Mouse (Mus musculus): ENCODE measurements around the gene Olfr1360. TPM values are rescaled to one million over a fixed set of nuclear protein-coding genes. Genes with fewer than 3 reads are reported as not detected.

The Olfr1360 gene
- total RNA-seq, 2 experiments from 2014 or later = not detected

DNA sequence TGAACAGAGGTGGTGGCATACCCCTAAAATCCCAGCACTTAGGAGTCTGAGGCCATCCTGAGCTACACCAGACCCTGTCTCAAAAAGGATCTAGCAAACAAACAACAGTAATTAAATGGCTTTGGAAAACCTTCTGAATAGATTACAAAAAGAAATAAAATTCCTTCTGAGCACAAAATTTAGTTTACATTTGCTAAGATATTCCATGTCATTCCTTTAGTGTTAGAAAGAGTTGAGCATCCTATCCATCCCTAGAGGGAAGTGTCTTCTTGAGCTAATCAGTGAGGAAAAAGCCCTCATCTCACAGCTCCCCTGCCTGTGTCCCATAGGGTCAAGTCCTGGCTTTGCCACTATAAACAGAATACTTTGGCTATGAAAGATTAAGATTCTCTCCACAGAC, 20.6 kb upstream of the Olfr1360 start, which contains the start of gene Olfr1359:
Gene Olfr1359 (plus strand): TSS at position 301 of the 400 bp plus-strand sequence.
- DNase-seq = no peak
- intact Hi-C loops (cut with DNase I) = no loop called here

- no peak for DNase-seq
- intact Hi-C loops (cut with DNase I) = no loop called here
Observed at GRCm38 (mm10) chr13:21663286-21663685, 13.9 kb downstream of the Olfr1360 start, which contains the start of gene Olfr1361. Gene Olfr1361 (minus strand): TSS chr13:21663386.

DNA sequence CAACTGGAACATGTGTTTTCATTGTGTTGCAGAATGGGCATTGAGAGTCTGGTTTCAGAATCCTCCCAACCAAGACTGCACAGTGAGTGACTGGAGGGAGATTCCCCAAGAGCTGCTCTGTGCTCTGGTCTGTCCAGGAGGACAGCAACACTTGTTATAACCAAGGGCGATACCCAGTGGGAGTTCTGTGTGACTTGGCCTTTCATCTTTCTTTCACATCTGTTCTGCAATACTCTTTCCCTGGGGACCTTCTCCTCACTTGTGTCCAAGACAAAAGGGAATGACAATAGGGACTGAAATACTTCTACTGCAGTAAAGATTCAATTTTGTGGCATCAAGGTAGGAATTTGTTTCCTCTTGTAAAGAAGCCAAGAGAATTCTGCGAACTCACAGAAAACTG, 34.8 kb downstream of the Olfr1360 start, which contains the start of gene Olfr11:
Gene Olfr11 (minus strand): TSS at position 101 of the 400 bp plus-strand sequence.
- intact Hi-C loops (cut with DNase I) = no loop called here
- DNase-seq = no peak

Small RNAs within 50 kb of the gene (microRNA-seq; reads per million reads assigned to microRNA genes)
- not detected for gene Gm44357
- gene Gm44367 = not detected

Other genes with a start within 250 kb of the Olfr1360 start
- gene Pgbd1, start 236.3 kb downstream of the Olfr1360 start, total RNA-seq (2021) = 1 to 10 TPM; 1.3 to 2.2 TPM
- gene Zscan26, start 223.7 kb downstream of the Olfr1360 start, total RNA-seq (2021) = 10 to 100 TPM; 27.0 to 28.7 TPM
- 1 to 10 TPM in 1 of 2 experiments, under 1 TPM in 1; 0.97 to 1.5 TPM for gene Nkapl, start 208.9 kb downstream of the Olfr1360 start, total RNA-seq (2021)
- 1 to 10 TPM; 7.8 to 8.8 TPM for gene Zkscan4, start 198.5 kb downstream of the Olfr1360 start, total RNA-seq (2021)
- not detected for gene Gm10065, start 198.0 kb downstream of the Olfr1360 start, total RNA-seq (2021)
- gene AK157302, start 182.2 kb downstream of the Olfr1360 start, total RNA-seq (2021) = 10 to 100 TPM; 11.3 to 14.5 TPM
- 10 to 100 TPM; 36.2 to 49.5 TPM for gene Gm11273, start 176.0 kb downstream of the Olfr1360 start, total RNA-seq (2021)
- gene Zkscan8, start 146.3 kb downstream of the Olfr1360 start, total RNA-seq (2021) = 10 to 100 TPM; 13.7 to 13.9 TPM
- gene Olfr1366, start 134.6 kb downstream of the Olfr1360 start, total RNA-seq (2021) = not detected
- gene Olfr1535, start 117.5 kb downstream of the Olfr1360 start, total RNA-seq (2021) = not detected
- gene Olfr1364, start 95.6 kb downstream of the Olfr1360 start, total RNA-seq (2021) = not detected
- gene Olfr1362, start 63.4 kb downstream of the Olfr1360 start, total RNA-seq (2021) = not detected
- not detected for gene Olfr11, start 34.9 kb downstream of the Olfr1360 start, total RNA-seq (2021)
- not detected for gene Olfr1361, start 14.0 kb downstream of the Olfr1360 start, total RNA-seq (2021)
- gene Olfr1359, start 20.7 kb upstream of the Olfr1360 start, total RNA-seq (2021) = not detected
- 100 to 1,000 TPM; 112 to 115 TPM for gene Hist1h2bl, start 38.7 kb upstream of the Olfr1360 start, total RNA-seq (2021)
- gene Hist1h2ai, start 39.0 kb upstream of the Olfr1360 start, total RNA-seq (2021) = 100 to 1,000 TPM; 129 to 178 TPM
- 100 to 1,000 TPM; 159 to 180 TPM for gene Hist1h3h, start 40.3 kb upstream of the Olfr1360 start, total RNA-seq (2021)
- gene Hist1h2bm, start 44.6 kb upstream of the Olfr1360 start, total RNA-seq (2021) = 10 to 100 TPM; 34.8 to 37.4 TPM
- 10 to 100 TPM; 35.9 to 46.7 TPM for gene Hist1h4j, start 57.7 kb upstream of the Olfr1360 start, total RNA-seq (2021)
- 100 to 1,000 TPM; 525 to 563 TPM for gene Hist1h4k, start 73.1 kb upstream of the Olfr1360 start, total RNA-seq (2021)
- 10 to 100 TPM; 59.3 to 67.5 TPM for gene Hist1h2ak, start 76.4 kb upstream of the Olfr1360 start, total RNA-seq (2021)
- gene Hist1h2bn, start 76.7 kb upstream of the Olfr1360 start, total RNA-seq (2021) = 10 to 100 TPM; 57.6 to 68.8 TPM
- 10 to 100 TPM; 55.3 to 56.6 TPM for gene Hist1h1b, start 103.2 kb upstream of the Olfr1360 start, total RNA-seq (2021)
- 100 to 1,000 TPM; 145 to 150 TPM for gene Hist1h3i, start 106.0 kb upstream of the Olfr1360 start, total RNA-seq (2021)
- gene Hist1h2an, start 109.8 kb upstream of the Olfr1360 start, total RNA-seq (2021) = 10 to 100 TPM; 13.0 to 15.8 TPM
- 10 to 100 TPM; 41.6 to 49.7 TPM for gene Hist1h2bp, start 110.1 kb upstream of the Olfr1360 start, total RNA-seq (2021)
- gene Hist1h2bq, start 132.8 kb upstream of the Olfr1360 start, total RNA-seq (2021) = 100 to 1,000 TPM; 108 to 110 TPM
- not detected for gene Hist1h2ao, start 133.1 kb upstream of the Olfr1360 start, total RNA-seq (2021)
- 100 to 1,000 TPM; 320 to 409 TPM for gene Hist1h4m, start 134.3 kb upstream of the Olfr1360 start, total RNA-seq (2021)
- gene Hist1h4n, start 154.8 kb upstream of the Olfr1360 start, total RNA-seq (2021) = 10 to 100 TPM; 34.5 to 43.1 TPM
- gene Hist1h2ap, start 156.1 kb upstream of the Olfr1360 start, total RNA-seq (2021) = 100 to 1,000 TPM; 184 to 208 TPM
- gene Hist1h2br, start 156.3 kb upstream of the Olfr1360 start, total RNA-seq (2021) = 100 to 1,000 TPM; 106 to 108 TPM